Mouse (Mus musculus) A20 (cell line): ENCODE measurements around the gene Ubtd2.

Experiments
- DNase-seq: peaks from one replicate; pipeline ENCODE4 v3.0.0-alpha.2; 2011; ENCODE audit warnings: low read depth, low spot score

The Ubtd2 gene

DNA sequence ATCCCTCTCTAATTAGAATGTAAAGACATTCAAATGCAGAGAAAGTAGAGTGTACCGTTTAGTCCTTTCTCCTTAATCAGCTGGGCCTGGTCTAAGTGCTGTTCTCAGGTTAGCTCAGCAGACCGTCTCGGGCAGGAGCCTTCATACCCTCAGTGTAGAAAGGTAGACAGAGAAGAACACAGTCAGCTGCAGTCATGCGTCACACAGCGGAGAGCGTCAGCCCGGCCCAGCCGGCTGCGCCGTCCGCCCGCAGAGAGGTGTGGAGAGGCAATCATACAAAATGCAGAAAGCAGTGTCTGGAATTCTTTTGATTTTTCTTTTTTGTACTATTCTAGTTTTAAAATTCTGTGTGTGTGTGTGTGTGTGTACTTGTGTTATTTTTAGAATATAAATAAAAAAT, 90.4 kb downstream of the Ubtd2 start:
- DNase-seq = no peak

DNA sequence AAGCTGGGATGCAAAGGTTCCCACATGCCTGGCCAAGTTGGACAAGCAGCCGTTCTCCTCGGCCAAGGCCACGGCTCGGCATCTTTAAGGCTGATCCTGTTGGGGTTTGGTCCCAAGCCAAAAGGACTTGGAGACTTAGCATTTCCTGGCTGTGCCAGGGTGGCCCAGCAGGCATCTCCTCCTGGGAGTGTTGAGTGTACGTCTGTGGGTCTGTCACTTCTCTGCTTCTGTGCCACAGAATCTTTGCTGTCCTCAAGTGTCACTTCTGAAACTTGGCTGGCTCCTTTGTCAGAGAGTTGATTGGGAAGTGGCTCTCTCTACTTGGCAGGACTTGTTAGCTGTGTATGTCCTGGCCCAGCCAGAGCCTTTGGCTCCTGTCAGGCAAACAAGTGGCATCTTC, 91.3 kb downstream of the Ubtd2 start:
- DNase-seq = no peak

DNA sequence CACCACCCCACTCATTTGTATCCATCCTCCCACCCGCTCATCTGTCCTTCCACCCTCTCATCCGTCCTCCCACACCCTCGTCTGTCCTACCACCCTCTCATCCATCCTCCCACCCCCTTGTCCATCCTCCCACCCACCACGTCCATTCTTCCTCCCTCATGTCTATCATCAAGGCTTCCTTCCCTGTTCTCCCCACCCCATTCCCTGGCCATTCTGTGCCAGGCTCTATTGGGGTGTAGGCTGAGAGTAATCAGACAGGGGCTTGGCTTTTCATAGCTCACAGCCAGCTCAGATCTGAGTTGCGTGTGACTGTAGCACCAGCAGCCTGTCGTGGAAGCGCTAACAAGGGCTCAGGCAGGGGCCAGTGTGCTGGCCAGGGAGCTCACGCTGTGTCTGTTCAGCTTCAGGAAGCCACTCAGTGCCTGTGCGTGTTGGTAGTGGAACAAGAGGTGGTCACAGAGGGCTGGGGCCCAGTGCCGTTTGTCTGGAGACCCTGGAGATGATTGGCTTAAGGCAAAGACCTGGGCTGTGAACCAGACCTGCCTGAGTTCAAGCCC, 92.3 kb downstream of the Ubtd2 start:
- no peak for DNase-seq

DNA sequence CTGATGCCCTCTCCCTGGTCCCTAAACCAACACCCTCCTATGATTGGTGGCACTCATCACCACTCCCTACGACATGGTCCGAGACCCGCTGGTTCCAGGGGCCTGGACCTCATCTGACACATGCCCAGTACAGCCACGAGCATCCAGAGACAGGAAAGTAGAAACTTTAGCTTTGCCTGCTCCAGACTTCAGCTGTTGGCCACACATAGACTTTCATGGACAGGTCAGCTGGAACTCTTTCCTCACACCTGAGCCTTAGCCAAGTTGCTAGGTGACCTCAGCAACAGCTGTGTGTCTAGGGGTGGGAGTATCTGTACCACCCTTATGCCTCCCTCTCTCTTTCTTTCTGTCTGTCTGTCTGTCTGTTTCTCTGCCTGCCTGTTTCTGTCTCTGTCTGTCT, 93.1 kb downstream of the Ubtd2 start:
- DNase-seq = no peak

DNA sequence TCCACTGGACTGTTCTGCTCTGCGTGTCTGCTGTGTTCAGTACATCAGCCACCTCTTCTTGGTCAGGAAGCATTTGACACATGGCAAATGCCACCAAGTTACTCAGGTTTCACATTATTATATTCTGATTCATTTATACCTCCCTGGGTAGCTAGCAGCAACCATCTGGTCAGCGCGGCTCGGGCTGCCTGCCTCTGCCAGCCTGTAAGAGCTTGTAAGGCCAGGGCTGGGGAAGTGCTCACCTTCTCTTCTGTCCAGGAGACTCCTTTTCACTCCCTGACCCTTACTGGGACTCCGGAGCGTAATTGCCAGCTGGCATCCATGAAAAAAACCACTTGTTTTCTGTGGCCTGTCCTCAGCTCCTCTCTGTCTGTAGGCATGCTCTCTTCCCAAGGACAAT, 94.1 kb downstream of the Ubtd2 start:
- DNase-seq = no peak

DNA sequence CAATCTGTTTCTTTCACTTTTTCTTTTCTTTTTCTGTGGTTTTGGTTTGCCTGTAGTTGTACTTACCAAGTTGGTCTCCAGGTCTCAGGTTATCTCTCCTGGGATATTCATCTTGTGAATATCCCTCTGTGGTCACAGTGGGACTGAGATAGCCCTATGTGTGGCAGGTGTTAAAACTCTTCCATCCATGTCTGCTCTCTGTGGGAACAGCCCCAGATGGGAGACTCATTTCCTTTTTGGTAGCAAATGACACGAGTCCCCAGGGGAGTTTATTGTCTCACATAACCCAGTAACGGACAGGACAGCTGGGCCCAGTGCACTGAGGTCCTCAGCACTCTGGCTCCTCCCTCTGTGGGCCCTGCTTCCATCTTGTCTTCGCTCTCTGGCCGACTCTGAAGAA, 94.9 kb downstream of the Ubtd2 start:
- DNase-seq = no peak

DNA sequence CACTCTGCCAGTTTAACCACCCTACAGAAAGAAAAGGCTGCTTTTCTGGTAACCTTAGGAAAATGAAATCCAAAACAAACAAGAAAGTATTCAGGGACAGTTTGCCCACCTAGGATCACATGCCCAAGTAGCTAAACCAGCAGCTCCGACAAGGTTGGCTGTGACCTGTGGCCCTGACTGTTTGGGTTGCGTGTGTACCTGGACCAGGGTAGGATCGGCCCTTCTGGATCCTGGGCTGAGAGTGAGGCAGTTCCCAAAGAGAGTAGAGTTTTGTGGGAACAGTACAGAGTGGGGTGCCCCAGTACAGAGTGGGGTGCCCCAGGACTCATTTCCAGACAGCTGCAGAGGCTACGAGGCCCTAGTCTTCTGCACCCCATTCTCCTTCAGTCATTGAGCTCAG, 95.9 kb downstream of the Ubtd2 start:
- no peak for DNase-seq

DNA sequence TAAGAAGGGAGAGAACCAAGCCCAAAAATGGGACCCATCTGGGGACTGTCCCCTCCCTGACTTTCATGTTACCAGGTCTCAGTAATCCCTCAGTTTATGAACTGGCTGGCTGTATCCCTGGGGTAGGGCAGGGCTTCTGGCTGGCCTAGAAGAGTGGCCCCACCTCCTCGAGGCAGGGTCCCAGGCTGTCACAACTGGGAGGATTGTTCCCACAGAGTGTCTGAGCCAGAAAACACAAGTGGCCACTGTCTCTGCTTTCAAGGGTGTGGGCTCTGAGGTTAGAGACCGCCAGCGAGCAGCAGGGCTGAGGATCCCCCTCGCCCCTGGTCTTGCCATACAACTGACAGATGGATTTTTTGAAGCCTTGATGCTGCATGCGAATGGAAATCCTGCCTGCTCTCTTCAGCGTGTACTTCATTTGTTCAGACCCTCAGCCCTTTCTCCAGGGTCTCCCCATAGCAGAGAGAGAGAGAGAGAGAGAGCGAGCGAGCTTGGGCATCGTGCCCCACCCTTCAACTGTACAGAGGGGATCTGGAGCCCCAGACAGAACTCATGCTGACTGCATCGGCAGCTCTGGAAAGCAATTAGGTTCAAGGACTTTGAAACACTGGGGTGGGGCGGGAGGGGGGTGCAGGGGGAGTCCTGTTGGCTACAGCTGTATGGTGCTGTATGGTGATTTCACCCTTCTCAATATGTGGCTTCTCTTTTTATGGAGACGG, 96.6 kb downstream of the Ubtd2 start:
- DNase-seq = no peak

DNA sequence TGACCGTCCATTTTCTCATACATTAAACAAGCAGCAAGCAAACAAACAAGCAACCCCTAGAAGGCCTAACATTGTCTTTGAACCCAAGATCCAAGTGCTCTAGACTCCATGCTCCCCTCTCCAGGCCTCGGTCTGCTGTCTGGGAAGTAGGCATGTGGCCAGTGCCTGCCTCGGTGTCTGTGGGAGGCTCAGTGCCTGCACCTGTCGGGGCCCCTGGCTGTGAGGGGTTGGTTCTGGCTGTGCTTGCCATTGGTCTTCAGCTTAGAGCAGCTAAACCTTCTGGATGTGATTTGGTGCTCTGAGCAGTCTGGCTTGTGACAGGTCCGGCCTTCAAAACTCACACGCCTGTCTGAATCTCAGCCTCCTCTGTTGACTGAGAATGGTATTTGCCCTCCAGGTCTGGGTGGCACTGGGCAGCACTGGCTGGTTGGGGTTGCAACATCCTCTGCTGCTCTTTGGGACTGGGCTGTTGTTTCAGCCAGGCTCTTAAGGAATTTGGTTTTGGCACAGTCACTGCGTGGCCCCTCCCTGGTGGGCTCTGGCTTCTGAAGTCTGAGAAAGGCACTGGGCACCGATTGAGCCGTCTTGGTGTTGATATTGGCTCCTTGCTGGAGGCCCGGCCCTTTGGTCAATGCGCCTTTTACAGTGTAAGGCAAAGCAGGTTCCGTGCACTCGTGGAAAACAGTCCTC, 97.4 kb downstream of the Ubtd2 start:
- no peak for DNase-seq

DNA sequence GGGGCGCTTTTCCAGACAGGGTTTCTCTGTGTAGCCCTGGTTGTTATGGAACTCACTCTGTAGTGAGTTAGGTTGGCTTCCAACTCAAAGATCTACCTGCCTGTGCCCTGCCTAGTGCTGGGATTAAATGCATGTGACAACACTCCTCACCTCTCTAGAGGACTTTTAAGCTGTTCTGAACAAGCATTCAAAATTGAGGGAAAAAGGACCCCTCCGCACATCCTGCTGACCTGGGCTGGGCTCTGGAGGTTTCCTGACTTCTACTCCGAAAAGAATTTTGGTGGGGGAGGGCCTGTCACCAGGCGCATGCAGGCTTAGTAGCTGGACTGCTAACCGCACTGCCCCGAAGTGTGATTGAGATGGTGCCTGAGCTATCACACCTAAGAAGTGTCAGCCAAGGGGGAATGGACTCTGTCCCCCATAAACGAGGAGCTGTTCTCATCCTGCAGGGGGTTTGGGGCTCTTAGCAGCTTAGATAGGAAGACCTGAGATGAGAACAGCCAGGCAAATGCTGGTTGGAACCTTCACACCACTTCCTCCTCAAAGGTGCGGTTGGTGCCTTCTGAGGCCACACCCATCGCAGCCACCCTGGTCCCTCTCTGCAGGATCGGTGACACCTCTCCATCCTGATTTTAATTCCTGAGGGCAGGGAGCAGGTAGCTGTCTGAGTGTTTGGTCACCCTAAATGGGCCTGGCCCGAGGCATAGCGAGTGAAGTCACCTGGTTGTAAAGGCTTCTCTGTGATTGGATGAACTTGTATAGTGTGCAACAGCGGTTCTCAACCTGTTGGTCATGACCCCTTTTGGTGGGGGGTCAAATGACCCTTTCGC, 98.4 kb downstream of the Ubtd2 start:
- DNase-seq = no peak

DNA sequence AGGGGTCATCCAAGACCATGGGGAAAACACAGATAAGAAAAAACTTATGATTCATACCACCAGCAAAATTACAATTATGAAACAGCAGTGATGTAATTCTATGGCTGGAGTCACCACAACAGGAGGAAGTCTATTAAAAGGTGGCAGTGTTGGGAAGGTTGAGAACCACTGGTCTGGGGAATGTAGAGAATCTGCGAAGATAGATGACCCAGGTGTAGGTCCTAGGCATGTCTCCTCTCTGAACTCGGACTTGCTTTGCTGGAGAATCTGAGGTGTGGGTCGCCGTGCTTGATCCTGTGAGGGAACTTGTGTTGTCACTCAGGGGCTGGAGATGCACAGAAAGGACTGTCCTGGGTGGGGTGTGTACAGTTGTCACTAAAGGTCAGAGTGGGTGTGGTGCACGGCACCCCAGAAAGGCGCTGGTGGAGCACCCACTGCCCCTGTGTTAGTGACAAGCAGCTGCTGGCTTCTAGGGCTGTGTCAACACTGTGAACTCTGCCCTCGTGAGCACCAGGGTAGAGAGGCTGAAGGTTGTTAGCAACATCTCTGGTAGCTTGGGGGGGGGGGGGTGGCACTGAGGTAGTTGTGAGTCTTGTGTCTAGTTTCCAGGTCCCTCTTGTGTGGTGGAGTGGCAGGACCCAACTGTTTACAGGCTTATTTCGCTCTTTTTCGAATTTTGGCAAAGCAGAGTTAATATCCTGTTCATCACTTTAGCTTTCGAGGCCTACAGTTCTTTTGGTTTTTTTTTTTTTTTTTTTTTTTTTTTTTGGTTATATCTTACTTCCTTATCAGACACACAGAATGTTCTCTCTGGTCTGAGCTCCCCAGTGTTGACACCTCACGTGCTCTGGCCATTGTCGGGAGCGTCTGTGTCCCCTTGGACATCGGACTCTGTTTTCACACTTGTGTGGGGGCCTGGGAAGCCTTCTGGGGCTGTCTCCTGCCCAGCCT, 99.2 kb downstream of the Ubtd2 start:
- no peak for DNase-seq

DNA sequence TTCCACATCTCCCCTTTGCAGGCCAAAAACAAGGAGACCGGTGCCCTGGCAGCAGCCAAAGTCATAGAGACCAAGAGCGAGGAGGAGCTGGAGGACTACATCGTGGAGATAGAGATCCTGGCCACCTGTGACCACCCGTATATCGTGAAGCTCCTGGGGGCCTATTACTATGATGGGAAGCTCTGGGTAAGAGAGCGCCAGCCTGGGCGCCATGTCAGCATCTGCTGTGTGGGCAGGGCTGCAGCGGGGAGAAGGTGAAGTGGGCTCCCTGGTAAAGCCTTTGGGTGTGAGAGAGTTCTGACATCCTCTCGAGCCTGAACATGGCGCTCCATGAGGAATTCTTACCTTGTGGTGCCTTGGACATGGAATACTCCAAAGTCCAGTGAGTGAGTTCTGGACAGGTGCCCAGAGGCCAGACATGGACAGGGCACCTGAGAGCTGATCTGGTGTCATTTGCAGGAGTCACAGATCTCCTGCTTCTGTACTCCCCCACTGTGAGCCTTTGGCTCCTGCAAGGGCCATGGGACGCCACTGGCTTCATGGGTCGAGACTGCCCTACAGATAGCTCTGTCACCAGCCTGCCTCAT, 100.0 kb downstream of the Ubtd2 start:
- DNase-seq = no peak

DNA sequence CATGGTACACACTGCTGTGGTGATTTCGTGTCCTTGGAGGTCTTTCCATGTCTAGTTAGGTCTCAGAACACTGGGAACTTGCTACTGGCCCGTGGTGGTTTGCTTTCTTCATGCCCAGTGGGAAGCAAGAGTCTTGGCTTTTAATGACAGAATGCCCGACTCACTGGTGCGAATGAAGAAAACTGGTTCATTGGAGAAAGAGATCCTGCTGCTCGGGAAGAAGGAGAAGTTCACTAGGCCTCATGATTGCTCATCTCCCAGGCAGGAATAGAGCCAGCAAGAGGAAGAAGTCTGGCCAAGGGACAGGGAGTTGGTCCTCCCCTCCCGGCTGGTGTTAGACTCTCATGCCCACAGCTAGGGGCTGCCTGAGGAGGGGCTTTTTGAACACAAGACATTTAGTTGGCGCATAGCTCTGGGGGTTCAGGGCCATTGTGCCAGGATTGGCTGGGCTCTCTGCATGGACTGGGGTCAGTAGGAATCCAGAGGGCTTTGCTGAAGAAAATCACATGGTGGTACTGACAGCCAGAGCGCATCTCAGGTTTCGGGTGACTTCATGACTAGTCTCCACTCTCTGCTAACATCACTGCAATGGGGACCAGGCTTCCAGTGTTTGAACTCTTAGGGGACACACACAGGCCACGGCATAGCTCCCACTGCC, 101.3 kb downstream of the Ubtd2 start:
- DNase-seq = no peak

DNA sequence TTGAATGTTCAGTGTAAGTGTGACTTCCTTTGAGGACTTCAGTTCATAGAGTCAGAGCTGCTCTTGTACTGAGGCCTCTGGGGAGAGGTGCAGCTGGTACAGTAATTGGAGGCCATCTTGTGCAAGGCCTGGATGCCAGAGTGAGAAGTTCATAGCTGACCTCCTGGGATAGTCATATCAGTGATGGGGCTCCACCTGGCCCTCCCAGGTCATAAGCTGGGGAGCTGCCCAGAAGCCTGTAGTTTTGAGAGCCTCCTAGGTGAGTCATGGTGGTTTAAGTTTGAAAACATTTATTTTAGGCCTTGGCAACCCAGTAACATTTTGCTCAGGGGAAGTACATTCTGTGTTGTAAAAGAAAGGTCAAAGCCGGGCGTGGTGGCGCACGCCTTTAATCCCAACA, 102.9 kb downstream of the Ubtd2 start:
- DNase-seq = no peak

DNA sequence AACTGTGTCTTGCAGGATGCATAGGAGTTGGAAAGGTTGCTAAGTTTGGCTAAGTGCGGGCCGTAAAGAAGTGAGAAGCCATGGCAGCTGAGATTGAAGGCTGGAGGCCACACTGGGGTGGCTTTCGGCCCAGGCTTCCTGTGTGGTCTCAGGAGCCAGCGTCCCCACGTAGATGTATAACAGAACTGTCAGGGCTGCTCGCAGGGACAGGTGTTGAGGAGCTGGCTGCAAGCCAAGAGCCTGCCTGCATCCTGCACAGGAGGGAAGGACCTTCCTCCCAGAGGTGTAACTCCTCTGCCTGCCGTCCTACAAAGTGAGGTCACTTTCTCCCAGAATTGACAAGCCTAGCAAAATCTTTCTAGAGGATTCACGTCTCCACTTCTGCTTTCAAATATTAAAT, 103.5 kb downstream of the Ubtd2 start:
- DNase-seq = peak; percentile 55

DNA sequence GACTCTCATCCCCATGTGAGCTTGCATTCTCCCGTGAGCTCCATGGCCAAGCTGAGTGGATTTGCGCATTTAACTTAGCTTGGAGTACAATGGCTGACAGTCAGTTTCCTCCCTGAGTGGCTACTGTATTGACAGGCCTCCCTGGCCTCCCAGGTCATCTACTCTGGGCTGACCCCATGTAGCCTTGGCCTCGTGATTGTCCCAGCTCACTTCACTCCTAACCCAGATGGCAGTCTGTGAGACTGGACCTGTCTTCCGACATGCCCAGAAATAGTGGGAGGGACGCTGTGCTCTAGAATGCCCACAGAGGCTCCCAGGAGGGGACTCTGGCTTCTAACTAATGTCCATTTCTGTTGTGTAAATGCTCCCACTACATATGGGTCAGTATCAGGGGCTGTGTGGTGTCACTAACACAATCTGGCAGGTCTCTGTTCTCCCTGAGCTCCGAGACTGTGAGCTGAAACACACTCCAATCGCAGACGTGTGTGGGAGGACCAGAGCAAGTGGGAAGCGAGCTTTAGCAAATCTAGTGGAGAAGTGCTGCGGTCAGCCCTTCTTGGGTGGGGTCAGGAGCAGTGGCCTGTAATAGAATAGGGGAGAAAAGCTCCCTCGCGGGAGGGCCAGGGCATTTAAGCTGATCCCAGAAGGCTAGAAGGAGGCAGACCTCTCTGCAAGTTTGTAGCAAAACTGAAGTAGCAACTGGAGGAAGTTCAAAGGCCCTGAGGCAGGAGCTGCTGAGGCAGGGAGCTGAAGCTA, 105.0 kb downstream of the Ubtd2 start:
- DNase-seq = no peak

DNA sequence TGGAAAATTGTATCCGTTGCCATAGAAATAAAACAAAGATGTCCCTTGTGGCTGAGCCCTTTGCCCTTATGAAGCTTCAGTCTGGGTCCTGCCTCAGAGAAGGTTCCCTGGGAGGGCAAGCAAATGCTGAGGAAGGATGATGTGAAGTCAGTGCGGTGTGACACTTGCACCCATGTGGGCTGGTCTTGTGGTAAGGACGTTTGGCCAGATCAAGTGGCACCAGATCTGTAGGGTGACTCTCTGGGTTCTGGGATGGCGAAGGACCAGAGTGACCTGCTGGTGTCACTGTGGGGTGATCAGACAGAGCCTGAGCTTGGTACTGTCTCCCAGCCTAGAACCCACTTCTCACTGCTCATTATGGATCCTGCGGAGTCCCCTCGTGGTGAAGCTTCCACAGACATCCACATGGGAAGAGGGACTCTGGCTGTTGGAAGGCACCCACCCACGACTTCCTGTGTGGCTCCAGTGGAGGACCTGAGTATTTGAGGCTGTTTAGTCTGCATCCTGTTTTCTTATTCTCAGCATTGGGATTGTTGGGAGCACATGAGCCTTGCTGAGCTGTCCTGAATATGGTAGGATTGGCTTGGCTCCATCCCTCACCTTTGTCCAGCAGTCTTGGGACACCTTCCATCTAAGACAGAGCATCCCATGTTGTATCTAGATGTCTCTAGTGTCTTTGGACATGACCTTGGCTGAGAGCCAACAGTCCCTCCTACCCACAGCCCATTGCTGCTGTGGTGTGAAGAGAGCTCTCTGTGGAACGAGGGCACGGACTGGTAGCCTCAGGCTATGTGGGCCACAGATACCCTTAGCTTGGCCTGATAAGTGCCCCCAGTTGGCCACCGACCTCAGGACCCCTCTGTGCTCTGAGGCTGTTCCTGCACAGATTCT, 106.5 kb downstream of the Ubtd2 start:
- no peak for DNase-seq

DNA sequence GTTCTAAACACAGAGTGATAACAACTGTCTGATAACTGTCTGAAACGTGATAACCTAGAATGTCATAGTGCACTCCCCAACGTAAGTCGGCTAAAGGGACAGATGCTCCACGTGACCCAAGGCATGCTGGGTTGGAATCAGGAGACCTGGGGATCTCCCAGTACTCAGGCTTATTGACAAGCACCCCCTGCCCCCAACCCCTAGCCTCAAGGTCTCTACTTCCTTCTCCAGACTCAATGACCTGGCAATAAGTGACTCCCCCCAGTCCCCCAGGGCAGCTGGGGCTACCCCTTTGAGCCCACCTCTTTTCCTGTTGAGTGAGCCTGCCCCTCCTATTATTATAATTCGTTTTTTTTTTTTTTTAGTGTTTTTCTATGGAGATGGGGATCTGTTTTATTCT, 107.5 kb downstream of the Ubtd2 start:
- DNase-seq = peak; percentile 33

DNA sequence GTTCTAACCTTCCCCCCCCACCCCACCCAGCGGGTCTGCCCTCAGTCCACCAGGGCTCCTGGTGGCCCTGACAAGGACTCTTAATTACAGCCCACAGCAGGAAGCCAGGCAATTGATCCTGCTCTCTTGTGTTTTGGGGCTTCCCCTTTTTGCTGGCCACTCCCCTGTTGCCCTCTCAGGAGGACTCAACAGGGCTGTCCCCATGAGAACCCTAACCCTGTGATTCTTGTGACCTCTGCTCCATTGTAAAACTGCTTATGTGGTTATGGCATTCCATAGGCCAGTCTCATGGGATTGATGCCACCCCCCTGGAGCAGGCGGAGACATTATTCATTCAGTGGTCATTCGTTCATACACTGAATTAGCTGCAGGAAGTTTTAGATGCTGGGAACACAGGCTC, 108.5 kb downstream of the Ubtd2 start:
- no peak for DNase-seq
